Mouse (Mus musculus): ENCODE measurements around the gene Zcchc3.

DNA sequence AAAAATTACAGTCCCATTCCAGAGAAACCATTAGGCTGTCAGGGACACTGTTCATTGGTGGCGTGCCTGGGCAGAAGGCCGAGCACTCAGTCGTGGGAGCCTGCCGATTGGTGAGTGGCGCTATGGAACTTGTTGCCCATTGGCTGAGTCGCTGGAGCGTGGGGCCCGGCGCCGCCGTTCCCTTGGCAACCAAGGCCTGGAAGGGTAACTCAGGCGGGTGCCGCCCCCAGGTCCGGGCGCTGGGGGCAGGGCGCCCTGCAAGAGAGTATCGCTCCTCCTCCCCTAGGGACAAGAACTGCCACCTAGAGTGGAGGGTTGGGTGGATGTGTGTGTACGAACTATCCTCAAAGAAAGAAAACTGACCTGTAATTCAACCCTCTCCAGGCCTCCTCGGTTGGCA lies 8.7 kb downstream of the Zcchc3 start:
- TF ChIP-seq TAL1 (IDR thresholded peaks at IDR 0.05; ENCODE audit: low read length) (no peak), GATA1 (IDR thresholded peaks at IDR 0.05; ENCODE audit: low read length) (no peak)
